Mouse (Mus musculus): ENCODE data around the gene Otop2. TPM values are rescaled to one million over a fixed set of nuclear protein-coding genes. Genes with fewer than 3 reads are reported as not detected.

Otop2 gene
- polyA plus RNA-seq, 1 experiment = 0.65 TPM

DNA sequence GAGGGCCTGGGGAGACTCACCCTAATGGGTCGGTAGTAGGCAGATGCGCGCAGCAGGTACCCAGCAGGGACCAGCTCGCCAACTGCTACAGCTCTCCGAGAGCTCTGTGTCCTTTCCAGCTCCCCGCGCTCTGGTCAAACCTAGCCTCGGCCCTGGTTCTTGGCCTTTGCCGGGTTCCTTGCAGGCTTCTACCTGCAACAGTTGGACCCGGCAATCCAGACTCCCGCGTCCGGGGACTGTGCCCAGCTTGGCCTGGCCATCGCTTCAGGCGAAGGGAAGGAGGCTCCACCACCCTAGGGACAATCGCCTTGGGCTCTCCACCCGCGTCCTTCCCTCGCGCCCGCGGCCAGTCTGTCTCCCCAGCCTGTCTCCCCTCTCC lies 40.6 kb upstream of the Otop2 start:
- Histone ChIP-seq H3K4me3 (replicated peaks; ENCODE audit: insufficient read depth, low read depth, low read length) (peak overlapping the region; percentile 79), H3K4me1 (ENCODE audit: control insufficient read depth, insufficient read depth, low read length) (peaks cover 41% of the 10 kb centered on the region), H3K27ac (ENCODE audit: insufficient read depth, low read length) (peak overlapping the region; percentile 99), H3K27me3 (ENCODE audit: control insufficient read depth, insufficient read depth, low read length) (no peaks in the 10 kb centered on the region)
- under 1% methylated on average over 22 of the region's 22 CpGs for whole genome bisulfite sequencing
- no peak for TF ChIP-seq CTCF (IDR thresholded peaks at IDR 0.05; ENCODE audit: borderline replicate concordance, insufficient read depth, low read depth, low read length)
- DNase-seq = peak; percentile 80 to 87

DNA sequence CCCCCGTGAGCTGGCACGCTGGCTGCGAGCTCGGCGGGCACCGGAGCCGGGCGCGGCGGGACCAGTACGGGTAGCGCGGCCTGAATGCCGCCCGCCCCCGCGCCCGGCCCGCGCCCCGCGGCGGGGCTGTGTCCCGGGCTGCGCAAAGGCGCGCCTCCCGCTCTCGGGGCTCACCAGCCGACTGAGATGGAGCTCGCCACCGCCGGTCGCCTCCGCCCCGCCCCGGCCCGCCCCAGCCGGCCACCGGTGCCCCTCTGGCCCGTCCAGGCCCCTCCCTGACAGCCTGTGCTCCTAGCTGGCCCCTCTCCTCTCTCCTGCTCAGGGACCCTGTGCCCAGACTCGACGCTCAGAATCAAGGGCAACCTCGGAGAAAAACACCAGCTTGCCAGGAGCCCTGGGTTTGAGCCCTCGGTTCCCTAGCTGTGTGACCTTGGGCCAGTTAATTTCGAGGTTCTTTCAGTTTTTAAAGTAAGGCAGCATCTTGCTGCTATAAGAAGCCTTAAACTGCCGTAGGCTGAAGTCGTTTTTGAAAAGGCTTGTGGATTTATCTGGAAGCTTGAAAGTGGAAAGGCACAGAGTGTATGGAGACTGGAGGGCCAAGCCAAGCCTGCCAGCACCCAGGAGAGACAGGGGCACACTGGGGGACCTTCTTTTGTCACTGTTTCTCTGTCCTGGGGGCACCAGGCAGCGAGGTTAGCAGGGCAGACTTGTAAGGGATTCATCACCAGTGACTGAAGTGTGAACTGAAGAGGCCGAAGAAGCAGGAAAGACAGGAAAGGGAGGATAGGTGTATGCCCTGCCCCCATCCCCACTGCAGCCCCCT lies 39.7 kb upstream of the Otop2 start, which contains the start of gene Grin2c:
Gene Grin2c, minus strand, starts transcription at position 183 of the 823 bp plus-strand sequence.
- Histone ChIP-seq H3K4me1 (ENCODE audit: control insufficient read depth, insufficient read depth, low read length) (peaks cover 32% of the 10 kb centered on the region), H3K4me3 (replicated peaks; ENCODE audit: insufficient read depth, low read depth, low read length) (peak within 1 kb of the TSS; percentile 79)
- 5% methylated on average over 48 of the region's 50 CpGs for WGBS

DNA sequence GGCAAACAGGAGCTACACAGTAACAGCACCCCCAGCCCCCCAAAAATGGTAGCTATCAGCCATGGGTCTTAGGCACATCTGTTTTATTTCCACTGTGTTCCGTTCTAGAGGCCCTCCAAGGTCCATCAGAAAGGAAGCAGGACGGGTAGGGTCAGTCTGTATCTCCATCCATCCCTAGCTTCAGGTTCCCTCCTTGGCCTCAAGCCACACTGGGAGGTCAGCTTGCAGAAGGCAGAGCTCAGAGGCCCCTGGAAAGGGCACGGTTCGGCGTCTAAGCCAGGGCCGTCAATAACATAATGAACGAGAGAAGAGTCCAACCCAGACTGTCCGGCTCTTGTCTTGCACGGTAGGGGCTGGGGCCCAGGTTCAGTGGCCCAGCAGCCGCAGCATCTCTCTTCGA lies 39.0 kb upstream of the Otop2 start:
- peak in 1 of 2 experiments; percentile 53 for DNase-seq
- peak overlapping the region; percentile 4 for H3K4me3 ChIP-seq (replicated peaks; ENCODE audit: insufficient read depth, low read depth, low read length)
- no peaks in the 10 kb centered on the region for H3K27me3 ChIP-seq (ENCODE audit: control insufficient read depth, insufficient read depth, low read length)
- no peak for TF ChIP-seq POLR2A (IDR thresholded peaks at IDR 0.05; ENCODE audit: borderline replicate concordance, insufficient read depth, low read length)
- peak overlapping the region; percentile 44 for H3K27ac ChIP-seq (ENCODE audit: insufficient read depth, low read length)
- H3K4me1 ChIP-seq (ENCODE audit: control insufficient read depth, insufficient read depth, low read length) = peaks cover 27% of the 10 kb centered on the region
- WGBS = 26% methylated on average over 11 of the region's 11 CpGs

More for the DNA sequence above, 39.7 kb upstream of the Otop2 start, which contains the start of gene Grin2c:
- Histone ChIP-seq H3K27me3 (ENCODE audit: control insufficient read depth, insufficient read depth, low read length) (no peaks in the 10 kb centered on the region), H3K27ac (ENCODE audit: insufficient read depth, low read length) (peak within 1 kb of the TSS; percentile 99)
- DNase-seq = peak; percentile 79 to 80
- TF ChIP-seq CTCF (IDR thresholded peaks at IDR 0.05; ENCODE audit: borderline replicate concordance, insufficient read depth, low read depth, low read length) = no peak
- peak; percentile 66; the same call in 1 of the 2 replicates for TF ChIP-seq POLR2A (IDR thresholded peaks at IDR 0.05; ENCODE audit: borderline replicate concordance, insufficient read depth, low read length)

DNA sequence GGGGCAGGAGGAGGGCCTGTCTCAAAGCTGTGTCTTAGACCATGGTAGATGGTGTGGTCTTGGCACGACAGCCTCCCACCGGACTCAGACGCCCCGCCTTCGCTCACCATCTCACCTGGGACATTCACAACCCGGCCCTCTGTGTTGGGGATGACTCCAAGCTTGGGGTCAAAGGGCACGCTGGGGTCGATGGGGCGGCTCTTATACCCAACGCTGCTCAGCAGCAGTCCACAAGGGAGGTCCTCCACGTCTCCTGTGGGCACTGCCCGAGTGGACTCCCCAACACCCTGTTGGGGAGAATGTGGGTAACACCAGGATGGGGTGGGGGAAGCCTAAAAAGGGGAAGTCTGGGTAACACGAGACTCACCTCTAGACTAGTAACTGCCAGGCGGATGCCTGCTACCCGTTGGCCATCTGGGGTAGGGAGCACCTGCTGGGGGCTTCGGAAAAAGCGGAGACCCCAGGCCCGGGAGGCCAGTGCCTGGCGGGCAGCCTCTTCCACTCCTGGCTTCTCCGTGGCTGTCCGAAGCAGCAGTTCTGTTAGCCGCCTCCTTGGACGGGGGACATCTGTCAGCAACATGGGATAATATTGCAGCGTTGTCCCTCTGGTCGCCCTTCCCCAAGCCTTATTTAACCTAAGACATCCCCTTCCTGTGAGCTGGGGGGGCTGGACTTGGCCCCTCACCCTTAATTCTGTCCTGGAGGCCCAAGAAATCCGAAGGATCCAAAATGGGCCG lies 37.5 kb upstream of the Otop2 start:
- 60% methylated on average over 27 of the region's 27 CpGs for WGBS
- DNase-seq = peak in 1 of 2 experiments; percentile 56
- no peaks in the 10 kb centered on the region for H3K27me3 ChIP-seq (ENCODE audit: control insufficient read depth, insufficient read depth, low read length)

DNA sequence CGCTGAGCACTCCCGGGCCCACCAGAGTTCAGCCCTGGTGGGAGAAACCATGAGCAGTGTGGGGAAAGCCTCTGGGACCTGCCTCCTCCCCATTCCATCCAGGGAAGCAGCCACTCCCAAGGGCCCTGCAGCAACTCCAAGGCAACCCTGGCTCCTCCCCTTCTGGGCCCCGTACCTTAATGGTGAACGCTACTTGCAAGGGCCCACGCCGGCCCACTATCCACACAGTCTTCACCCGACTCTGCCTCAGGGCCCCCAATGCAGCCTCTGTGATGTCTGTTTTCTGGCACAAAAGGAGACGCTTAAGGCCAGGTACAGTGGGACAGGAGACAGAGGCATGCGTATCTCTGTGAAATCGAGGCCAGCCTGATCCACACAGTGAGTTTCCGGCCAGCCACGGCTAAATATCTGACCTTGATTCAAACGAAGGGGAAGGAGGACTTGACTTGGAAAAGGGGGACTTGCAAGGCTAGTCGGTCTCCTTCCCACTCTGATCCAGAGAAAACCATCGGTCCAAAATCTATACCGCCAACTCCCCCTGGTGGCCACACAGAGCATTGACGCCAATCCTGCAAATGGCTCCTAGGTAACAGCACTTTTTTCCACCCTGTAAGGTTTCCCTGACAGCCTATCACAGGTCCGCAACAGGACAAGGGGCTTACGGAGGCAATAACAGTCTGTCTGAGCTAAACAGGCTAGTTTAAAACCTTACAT lies 36.7 kb upstream of the Otop2 start:
- H3K4me3 ChIP-seq (replicated peaks; ENCODE audit: insufficient read depth, low read depth, low read length) = peak overlapping the region; percentile 20
- DNase-seq = peak; percentile 91 to 96
- 9% methylated on average over 19 of the region's 19 CpGs for WGBS
- H3K27ac ChIP-seq (ENCODE audit: insufficient read depth, low read length) = peak overlapping the region; percentile 65
- H3K4me1 ChIP-seq (ENCODE audit: control insufficient read depth, insufficient read depth, low read length) = peaks cover 27% of the 10 kb centered on the region
- TF ChIP-seq CTCF (IDR thresholded peaks at IDR 0.05; ENCODE audit: borderline replicate concordance, insufficient read depth, low read depth, low read length) = peak; percentile 94
- no peak for TF ChIP-seq POLR2A (IDR thresholded peaks at IDR 0.05; ENCODE audit: borderline replicate concordance, insufficient read depth, low read length)
- H3K27me3 ChIP-seq (ENCODE audit: control insufficient read depth, insufficient read depth, low read length) = no peaks in the 10 kb centered on the region

More for the DNA sequence above, 37.5 kb upstream of the Otop2 start:
- H3K4me3 ChIP-seq (replicated peaks; ENCODE audit: insufficient read depth, low read depth, low read length) = no peak overlapping the region
- TF ChIP-seq CTCF (IDR thresholded peaks at IDR 0.05; ENCODE audit: borderline replicate concordance, insufficient read depth, low read depth, low read length) (no peak), POLR2A (IDR thresholded peaks at IDR 0.05; ENCODE audit: borderline replicate concordance, insufficient read depth, low read length) (no peak)
- H3K27ac ChIP-seq (ENCODE audit: insufficient read depth, low read length) = peak overlapping the region; percentile 59
- H3K4me1 ChIP-seq (ENCODE audit: control insufficient read depth, insufficient read depth, low read length) = peaks cover 23% of the 10 kb centered on the region

DNA sequence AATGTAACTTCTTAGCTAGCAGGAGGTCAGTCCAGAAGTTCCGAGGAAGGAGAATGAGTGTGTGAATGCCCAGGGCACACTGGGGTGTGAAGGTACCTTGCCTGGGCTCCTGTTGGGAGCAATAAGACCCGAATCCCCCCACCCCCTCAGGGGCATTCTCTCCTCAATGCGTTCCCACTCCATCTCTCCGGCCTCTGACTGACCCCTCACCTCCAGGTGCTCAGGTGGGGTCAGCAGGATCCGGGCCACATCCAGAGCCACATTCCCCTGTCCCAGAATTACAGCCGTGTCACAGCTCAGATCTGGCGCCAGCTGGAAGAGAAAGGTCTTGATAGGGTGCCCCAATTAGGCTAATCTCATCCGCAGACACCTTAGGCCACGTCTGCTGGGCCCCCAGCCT lies 35.9 kb upstream of the Otop2 start:
- no peak overlapping the region for H3K27ac ChIP-seq (ENCODE audit: insufficient read depth, low read length)
- no peak for DNase-seq
- H3K4me1 ChIP-seq (ENCODE audit: control insufficient read depth, insufficient read depth, low read length) = peaks cover 27% of the 10 kb centered on the region
- H3K4me3 ChIP-seq (replicated peaks; ENCODE audit: insufficient read depth, low read depth, low read length) = no peak overlapping the region
- TF ChIP-seq CTCF (IDR thresholded peaks at IDR 0.05; ENCODE audit: borderline replicate concordance, insufficient read depth, low read depth, low read length) (no peak), POLR2A (IDR thresholded peaks at IDR 0.05; ENCODE audit: borderline replicate concordance, insufficient read depth, low read length) (no peak)
- H3K27me3 ChIP-seq (ENCODE audit: control insufficient read depth, insufficient read depth, low read length) = no peaks in the 10 kb centered on the region
- WGBS = 76% methylated on average over 9 of the region's 9 CpGs

DNA sequence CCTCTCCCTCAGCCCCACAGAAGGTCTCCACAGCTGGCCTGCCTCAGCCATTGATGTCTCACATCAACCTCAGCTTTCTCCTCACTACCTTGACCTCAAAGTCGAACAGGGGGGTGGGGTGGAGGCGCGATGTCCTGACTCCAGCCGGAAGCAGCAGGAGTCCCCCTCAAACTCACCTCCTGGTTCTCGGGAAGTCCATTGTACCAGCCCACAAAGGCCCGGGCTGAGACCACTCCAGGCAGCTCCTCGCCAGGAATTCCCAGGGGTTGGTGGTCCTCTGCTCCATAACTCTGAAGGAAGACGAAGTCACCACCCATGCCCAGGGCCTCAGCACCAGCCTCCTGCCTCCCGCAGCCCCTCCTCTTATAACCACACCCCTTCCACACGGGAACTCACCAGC lies 35.5 kb upstream of the Otop2 start:
- TF ChIP-seq POLR2A (IDR thresholded peaks at IDR 0.05; ENCODE audit: borderline replicate concordance, insufficient read depth, low read length) = no peak
- H3K27me3 ChIP-seq (ENCODE audit: control insufficient read depth, insufficient read depth, low read length) = no peaks in the 10 kb centered on the region
- H3K27ac ChIP-seq (ENCODE audit: insufficient read depth, low read length) = no peak overlapping the region
- no peak overlapping the region for H3K4me3 ChIP-seq (replicated peaks; ENCODE audit: insufficient read depth, low read depth, low read length)
- DNase-seq = no peak
- WGBS = 68% methylated on average over 10 of the region's 10 CpGs
- H3K4me1 ChIP-seq (ENCODE audit: control insufficient read depth, insufficient read depth, low read length) = peaks cover 27% of the 10 kb centered on the region

Measured in cerebellum, adult 2 months (tissue).